Mouse (Mus musculus) heart, postnatal 0 days (tissue): Measurements from ENCODE around the gene Tasp1. TPM values are rescaled to one million over a fixed set of nuclear protein-coding genes. Genes with fewer than 3 reads are reported as not detected.
"Not testable (repeated sequence)": the region's sequence is repeated elsewhere in the genome, so short reads cannot be mapped to it uniquely, and the experiment has no call there.

Experiments used
- ATAC-seq: fragments of 200-750 bp; cut with Nextera tagmentation; 2 replicates; pipeline ENCODE4 v1.8.0; 2017; ENCODE audit warnings: low read depth, moderate number of reproducible peaks, moderate library complexity; ENCODE audit not compliant: insufficient read depth
- DNase-seq: peaks from one replicate; pipeline ENCODE4 v3.0.0-alpha.2; 2016; ENCODE audit warnings: low spot score
- H3K27ac ChIP-seq: fragments of 300-500 bp; sonication (generic); 2 replicates; pipeline ENCODE4 v1.5.1; 2014; ENCODE audit warnings: low read depth, mild to moderate bottlenecking
- H3K27me3 ChIP-seq: fragments of 300-500 bp; sonication (generic); 2 replicates; pipeline ENCODE4 v1.6.1; 2014; ENCODE audit warnings: low read length, mixed read lengths; ENCODE audit not compliant: control insufficient read depth, insufficient read depth
- H3K36me3 ChIP-seq: fragments of 300-500 bp; sonication (generic); replicated peaks from 2 replicates; pipeline ENCODE4 v1.6.1; 2014; ENCODE audit warnings: low read length, mixed read lengths; ENCODE audit not compliant: control insufficient read depth, insufficient read depth
- H3K4me1 ChIP-seq: fragments of 300-500 bp; sonication (generic); 2 replicates; pipeline ENCODE4 v1.6.1; 2014; ENCODE audit warnings: antibody characterized with exemption; ENCODE audit not compliant: control insufficient read depth, insufficient read depth
- H3K4me2 ChIP-seq: fragments of 300-500 bp; sonication (generic); 2 replicates; pipeline ENCODE4 v1.6.1; 2014; ENCODE audit warnings: low read depth, mild to moderate bottlenecking, low read length, moderate library complexity
- H3K4me3 ChIP-seq: fragments of 300-500 bp; sonication (generic); 2 replicates; pipeline ENCODE4 v1.5.1; 2014; ENCODE audit warnings: low read depth, low read length
- H3K9ac ChIP-seq: fragments of 300-500 bp; sonication (generic); replicated peaks from 2 replicates; pipeline ENCODE4 v1.6.1; 2014; ENCODE audit warnings: low read depth, low read length, mixed read lengths
- H3K9me3 ChIP-seq: fragments of 300-500 bp; sonication (generic); replicated peaks from 2 replicates; pipeline ENCODE4 v1.6.1; 2016; ENCODE audit warnings: low read length; ENCODE audit not compliant: control insufficient read depth
- CTCF ChIP-seq: IDR thresholded peaks from 2 replicates; pipeline ENCODE4 v1.5.1; 2016; ENCODE audit warnings: antibody characterized with exemption, control low read depth, low read depth
- EP300 ChIP-seq: IDR thresholded peaks from 2 replicates; pipeline ENCODE4 v1.6.1; 2016; ENCODE audit warnings: antibody characterized with exemption, low read depth
- WGBS: fragments of 180-500 bp; shearing (Covaris S2); extraction: QIAGEN DNeasy Blood & Tissue Kit; methylation state at CpG from one replicate; pipeline ENCODE4 v1.1.7; 2014; 5-methylcytosine and 5-hydroxymethylcytosine counted together
- polyA plus RNA-seq: library from polyadenylated mRNA; unstranded; fragments of >200 nt; fragmentation: Nextera tagmentation; extraction: Ambion mirVana; gene quantifications from 2 replicates; pipeline ENCODE4 v1.2.1, GENCODE M21; 2015
- total RNA-seq: library from RNA; depleted of rRNA; stranded (reverse); fragments of >200 nt; gene quantifications from 2 replicates; pipeline ENCODE4 v1.2.3, GENCODE M21; 2014; ENCODE audit warnings: low replicate concordance

Tasp1 gene
- total and polyA plus RNA-seq, 2 experiments from 2014 or later = 1.2 to 9.6 TPM

DNA sequence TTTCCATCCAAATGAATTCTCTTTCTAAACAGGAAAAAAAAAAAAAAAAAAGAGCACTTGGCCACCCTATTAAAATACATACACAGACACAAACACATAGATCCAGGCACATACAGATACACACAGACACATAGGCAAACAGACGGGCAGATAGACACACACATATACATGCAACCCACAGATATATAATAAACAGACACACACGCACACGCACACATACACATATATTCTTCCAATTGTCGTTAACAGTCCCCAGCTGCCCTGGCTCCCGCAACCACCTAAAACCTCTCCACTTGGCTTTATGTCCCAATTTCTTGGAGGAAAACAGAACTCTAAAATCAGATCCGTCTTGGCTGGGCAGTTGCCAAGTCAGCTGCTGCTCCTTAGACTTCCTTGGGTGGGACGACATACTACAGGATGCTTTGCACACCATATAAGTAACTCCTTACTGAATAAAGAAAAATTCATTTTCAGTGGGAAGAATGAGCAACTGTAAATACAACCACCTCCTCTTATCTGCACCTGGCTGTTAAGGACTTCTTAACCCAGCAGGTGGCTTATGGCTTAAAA is 188.5 kb downstream of the Tasp1 start:
- DNase-seq = peak; percentile 9
- Histone ChIP-seq H3K27ac (no peak overlapping the region), H3K4me3 (no peak overlapping the region), H3K9ac (no peak overlapping the region), H3K36me3 (0 out of 2 replicates have a peak, but pooled peaks cover 2% of the 10 kb centered on the region), H3K4me1 (no peaks in the 10 kb centered on the region), H3K4me2 (no peak overlapping the region), H3K9me3 (no peaks in the 10 kb centered on the region), H3K27me3 (no peaks in the 10 kb centered on the region)
- ATAC-seq = no peak
- TF ChIP-seq CTCF = no peak
- TF ChIP-seq EP300 = no peak
- WGBS = 75% methylated on average over 7 of the region's 7 CpGs

DNA sequence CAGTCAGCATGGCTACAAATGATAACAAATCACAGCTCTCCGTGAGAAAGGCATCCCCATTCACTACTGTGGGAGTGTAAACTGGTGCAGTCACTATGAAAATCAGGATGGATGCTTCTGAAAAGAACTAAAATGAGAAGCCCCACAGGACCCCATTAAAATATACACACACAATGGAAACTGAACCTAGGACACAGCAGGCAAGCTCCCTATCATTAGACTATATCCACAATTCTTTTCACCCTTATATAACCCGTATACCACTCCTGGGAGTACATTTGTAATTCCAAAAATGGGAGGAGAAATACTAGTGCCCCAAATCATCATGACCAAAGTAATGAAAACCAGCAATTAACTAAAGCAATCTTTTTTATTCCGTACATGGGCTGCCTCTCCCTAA is 190.7 kb downstream of the Tasp1 start:
- no peak overlapping the region for H3K4me3 ChIP-seq

GRCm38 (mm10) chr2:139874173-139874572 is 192.4 kb downstream of the Tasp1 start:
- no peaks in the 10 kb centered on the region for H3K36me3 ChIP-seq
- 78% methylated on average over 3 of the region's 3 CpGs for WGBS
- no peak for TF ChIP-seq CTCF
- TF ChIP-seq EP300 = no peak
- H3K9me3 ChIP-seq = no peaks in the 10 kb centered on the region
- H3K27me3 ChIP-seq = no peaks in the 10 kb centered on the region
- no peak overlapping the region for H3K4me3 ChIP-seq
- no peak overlapping the region for H3K9ac ChIP-seq
- H3K4me2 ChIP-seq = no peak overlapping the region
- no peaks in the 10 kb centered on the region for H3K4me1 ChIP-seq
- ATAC-seq (no peak), DNase-seq (no peak)
- H3K27ac ChIP-seq = no peak overlapping the region

More for the DNA sequence above, 190.7 kb downstream of the Tasp1 start:
- TF ChIP-seq EP300 (no peak), CTCF (no peak)
- Histone ChIP-seq H3K9ac (no peak overlapping the region), H3K36me3 (no peaks in the 10 kb centered on the region), H3K27ac (no peak overlapping the region), H3K27me3 (no peaks in the 10 kb centered on the region), H3K4me2 (no peak overlapping the region), H3K4me1 (no peaks in the 10 kb centered on the region), H3K9me3 (no peaks in the 10 kb centered on the region)
- ATAC-seq = no peak
- no peak for DNase-seq
- WGBS = 70% methylated on average over 3 of the region's 3 CpGs

- DNase-seq = no peak
- no peaks in the 10 kb centered on the region for H3K36me3 ChIP-seq
- TF ChIP-seq CTCF (no peak), EP300 (no peak)
- H3K4me3 ChIP-seq = no peak overlapping the region
- ATAC-seq = no peak
- no peak overlapping the region for H3K9ac ChIP-seq
- H3K27me3 ChIP-seq = no peaks in the 10 kb centered on the region
- 57% methylated on average over 2 of the region's 2 CpGs for WGBS
- no peaks in the 10 kb centered on the region for H3K9me3 ChIP-seq
- no peak overlapping the region for H3K4me2 ChIP-seq
- no peaks in the 10 kb centered on the region for H3K4me1 ChIP-seq
- H3K27ac ChIP-seq = no peak overlapping the region
These were observed 192.8 kb downstream of the Tasp1 start for GRCm38 (mm10) chr2:139873762-139874161.

DNA sequence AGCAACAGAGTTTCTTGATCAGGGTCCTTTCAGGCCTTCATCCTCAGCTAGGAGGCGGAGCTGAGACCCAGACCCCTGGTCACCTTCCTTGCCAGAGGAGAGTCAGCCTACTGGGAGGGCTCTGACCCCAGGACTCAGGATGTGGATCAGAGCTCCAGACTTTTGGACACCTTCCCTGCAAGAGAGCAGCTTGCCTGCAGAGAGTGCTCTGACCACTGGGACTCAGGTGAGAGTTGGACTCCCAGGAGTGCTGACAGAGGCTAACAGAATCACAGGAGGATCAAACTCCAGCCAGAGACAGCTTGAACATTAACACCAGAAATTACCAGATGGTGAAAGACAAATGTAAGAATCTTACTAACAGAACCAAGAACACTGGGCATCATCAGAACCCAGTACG is 197.5 kb downstream of the Tasp1 start:
- not testable (repeated sequence) for H3K4me1 ChIP-seq, ATAC-seq, DNase-seq, H3K27me3 ChIP-seq, H3K9me3 ChIP-seq, H3K9ac ChIP-seq, H3K4me2 ChIP-seq, H3K4me3 ChIP-seq, H3K36me3 ChIP-seq, H3K27ac ChIP-seq
- WGBS = 89% methylated on average over 2 of the region's 2 CpGs

- not testable (repeated sequence) for H3K4me2 ChIP-seq, H3K4me1 ChIP-seq, H3K4me3 ChIP-seq, DNase-seq, ATAC-seq, H3K27me3 ChIP-seq, H3K36me3 ChIP-seq, H3K27ac ChIP-seq, H3K9ac ChIP-seq, H3K9me3 ChIP-seq
- WGBS = 87% methylated on average over 3 of the region's 3 CpGs
These were observed 203.2 kb downstream of the Tasp1 start for GRCm38 (mm10) chr2:139863396-139863795.
